Mouse (Mus musculus): ENCODE results near the gene Serpinb5.
"Not testable (repeated sequence)": the region's sequence is repeated elsewhere in the genome, so short reads cannot be mapped to it uniquely, and the experiment has no call there.

Serpinb5 gene

DNA sequence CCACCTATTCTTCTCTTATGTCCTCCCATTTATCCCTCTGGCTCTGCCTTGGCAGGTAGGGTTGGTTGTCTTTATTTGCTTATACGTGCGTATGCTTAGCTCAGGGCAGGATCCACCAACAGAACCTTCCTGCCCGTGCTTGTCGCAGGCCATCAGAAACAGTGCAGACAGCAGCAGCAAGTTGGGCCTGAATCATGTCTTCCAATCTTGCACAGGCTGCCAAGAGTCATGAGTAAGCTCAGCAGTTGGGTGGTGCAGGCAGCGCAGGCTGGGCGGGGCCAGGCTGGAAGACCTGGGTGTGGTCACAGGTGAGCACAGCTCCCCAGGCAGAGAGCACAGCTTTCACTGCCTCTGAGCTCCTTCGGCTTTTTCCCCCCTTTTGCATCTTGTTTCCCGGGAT lies at the start of gene Serpinb5:
Gene Serpinb5 (plus strand): TSS at position 327 of the 400 bp plus-strand sequence.
- DNase-seq (ENCODE audit: low read depth, low spot score) = peak; percentile 34

DNA sequence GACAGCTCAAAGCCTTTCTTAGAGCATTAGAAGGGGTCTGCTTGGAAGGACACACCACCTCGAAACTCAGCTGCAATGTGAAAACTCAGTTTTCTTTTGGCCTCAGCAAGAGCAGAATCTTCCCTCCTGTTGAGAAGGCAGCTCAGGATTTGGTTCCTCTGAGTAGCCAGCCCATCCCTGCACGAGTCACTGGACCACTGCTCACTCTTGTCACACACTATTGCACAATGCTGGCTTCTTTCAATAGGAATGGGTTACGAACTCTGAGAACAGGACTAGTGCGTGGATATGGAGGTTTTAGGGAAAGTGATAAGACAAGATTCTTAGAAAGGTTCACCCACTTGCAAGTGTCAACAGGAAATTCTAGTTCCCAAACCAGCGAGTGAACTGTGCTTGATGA lies 46.1 kb upstream of the Serpinb5 start:
- peak; percentile 42 for DNase-seq (ENCODE audit: low read depth, low spot score)

DNA sequence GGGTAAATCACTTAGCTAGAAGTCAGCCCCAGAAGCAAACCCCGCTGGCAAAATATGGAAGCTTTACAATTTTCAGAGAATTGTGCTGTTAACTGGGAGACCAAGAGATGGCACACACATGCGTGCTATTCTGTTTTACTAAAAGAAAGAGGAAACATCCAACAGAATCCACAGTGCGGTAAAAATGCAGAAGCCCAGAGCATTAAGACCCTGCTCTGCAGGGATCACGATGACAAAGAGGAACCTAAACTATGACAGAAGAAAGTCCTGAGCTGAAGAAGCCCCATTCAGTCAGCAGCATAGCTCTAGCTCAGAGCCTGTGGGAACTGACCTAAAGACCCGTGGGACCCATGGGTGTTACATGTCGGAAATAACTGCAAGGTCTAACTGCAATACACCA lies 45.7 kb upstream of the Serpinb5 start:
- DNase-seq (ENCODE audit: low read depth, low spot score) = no peak

DNA sequence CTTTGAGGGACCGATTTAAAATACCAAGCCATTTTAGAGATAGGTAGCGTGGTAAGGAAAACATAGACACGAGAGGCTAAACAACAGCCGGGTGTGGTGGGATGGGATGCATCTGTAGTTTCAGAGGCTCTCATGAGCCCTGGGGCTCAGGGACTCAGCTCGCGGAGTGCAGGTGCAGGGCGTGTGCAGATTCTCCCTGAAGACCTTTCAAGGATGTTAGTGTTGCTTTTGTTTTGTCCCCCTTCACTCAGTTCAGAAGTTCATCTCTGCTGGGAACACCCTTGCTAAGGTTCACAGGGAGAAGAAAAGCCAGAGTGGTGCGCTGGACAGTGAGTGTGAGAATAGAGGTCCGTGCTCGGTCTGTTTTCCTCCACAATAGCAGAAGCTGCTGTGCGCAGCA lies 44.2 kb upstream of the Serpinb5 start:
- DNase-seq (ENCODE audit: low read depth, low spot score) = no peak

DNA sequence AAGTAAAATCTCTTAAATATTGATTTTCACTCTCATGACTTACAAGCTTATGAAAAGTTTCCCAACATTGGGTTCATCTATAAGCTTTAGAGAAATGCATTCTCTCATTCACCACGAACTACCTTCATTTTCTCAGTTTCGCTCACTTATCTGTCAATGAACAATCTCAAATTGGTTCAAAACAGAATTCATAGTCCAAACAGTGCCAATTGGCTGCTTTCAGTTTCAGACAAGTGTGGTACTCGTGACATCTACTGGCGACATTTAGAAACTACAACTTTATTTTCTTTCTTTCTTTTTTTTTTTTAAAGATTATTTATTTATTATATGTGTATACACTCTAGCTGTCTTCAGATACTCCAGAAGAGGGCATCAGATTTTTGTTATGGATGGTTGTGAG lies 42.6 kb upstream of the Serpinb5 start:
- DNase-seq (ENCODE audit: low read depth, low spot score) = peak; percentile 76

DNA sequence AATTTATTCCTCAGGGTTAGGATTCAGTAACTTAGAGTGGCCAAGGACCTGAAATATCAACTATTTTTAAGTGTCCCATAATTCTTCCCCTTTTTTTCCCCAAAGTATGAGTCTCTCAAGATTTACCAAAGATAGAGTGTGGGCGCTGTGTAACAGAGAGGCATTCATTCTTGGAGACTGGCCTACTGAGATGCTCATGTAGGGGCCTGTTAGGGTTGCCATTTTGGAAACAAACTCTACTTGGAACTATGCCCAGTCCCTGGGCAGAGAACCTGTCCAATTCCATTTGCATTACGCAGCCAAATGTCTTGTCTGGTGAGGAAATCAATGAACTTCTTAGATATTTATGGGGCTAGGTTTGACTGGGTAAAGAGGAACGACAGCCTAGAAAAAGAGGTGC lies 38.7 kb upstream of the Serpinb5 start:
- DNase-seq (ENCODE audit: low read depth, low spot score) = peak; percentile 53

DNA sequence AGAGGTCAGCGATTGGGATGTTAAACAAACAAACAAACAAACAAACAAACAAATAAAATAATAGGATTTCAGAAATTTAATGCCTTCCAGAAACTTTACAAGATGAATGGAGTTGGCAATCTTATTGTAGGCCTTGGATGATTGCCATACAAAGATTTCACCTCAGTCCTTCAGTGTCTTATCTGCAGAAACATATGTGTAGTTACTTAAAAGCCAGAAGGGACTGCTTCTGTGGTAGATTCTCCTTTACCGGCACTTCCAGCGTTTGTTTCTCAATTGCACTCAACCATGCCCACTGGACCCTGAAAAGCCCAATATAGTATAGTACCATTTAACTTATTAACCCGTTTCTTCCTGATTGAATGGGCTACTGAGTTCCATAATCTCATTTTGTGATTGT lies 32.2 kb upstream of the Serpinb5 start:
- no peak for DNase-seq (ENCODE audit: low read depth, low spot score)

DNA sequence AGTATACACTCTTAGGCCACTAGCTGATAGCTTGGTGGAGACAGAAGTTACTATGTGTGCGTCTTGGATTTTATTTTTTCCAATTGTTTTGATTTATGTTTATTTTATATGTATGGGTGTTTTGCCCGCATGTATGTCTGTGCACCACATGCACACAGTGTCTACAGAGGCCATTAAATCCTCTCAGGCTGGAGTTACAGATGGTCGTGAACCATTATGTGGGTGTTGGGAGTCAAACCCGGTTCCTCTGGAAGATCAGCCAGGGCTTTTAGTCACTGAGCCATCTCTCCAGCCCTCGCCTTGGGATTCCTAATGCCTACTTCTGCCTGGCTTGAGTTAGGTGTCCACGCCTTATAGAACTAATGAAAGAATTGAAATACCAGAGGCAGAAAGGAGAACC lies 4.6 kb downstream of the Serpinb5 start:
- no peak for DNase-seq (ENCODE audit: low read depth, low spot score)

DNA sequence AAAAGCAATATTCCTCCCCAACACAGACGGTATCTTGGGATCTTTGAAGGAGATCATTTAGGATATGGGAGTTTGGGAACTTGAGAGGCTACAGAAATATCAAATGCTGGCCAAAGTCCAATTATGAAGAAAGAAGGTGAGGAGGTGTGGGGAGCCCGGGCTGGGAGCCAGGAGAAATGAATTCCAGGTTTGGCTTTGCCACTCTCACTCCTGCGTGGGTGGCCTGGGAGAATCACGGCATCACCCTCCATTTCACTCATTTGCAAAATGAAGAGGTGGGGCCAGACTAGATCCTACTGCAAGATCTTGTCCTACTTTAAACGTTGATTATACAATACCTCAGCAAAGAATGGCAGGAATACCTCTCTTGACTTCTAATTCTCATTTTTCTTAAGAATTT lies 5.1 kb downstream of the Serpinb5 start:
- no peak for DNase-seq (ENCODE audit: low read depth, low spot score)

DNA sequence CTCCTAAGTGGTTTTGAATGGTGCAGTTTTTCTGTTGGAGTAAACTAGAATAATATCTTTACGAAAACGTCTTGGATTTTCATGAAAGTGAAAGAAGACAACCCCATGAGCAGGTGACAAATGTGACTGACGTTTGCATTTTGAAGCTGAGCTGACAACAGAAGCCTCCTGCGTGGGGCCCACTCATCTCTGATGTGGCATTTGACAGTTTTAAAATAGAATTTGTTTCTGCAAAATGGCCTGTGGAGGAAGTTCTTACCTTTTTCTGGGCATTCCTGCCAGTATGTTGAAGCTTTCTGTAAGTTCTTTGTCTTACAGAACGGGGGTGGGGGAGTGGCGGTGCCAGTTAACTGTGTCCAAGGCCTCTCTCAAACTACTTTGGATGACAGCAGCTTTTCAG lies 5.8 kb downstream of the Serpinb5 start:
- DNase-seq (ENCODE audit: low read depth, low spot score) = no peak

DNA sequence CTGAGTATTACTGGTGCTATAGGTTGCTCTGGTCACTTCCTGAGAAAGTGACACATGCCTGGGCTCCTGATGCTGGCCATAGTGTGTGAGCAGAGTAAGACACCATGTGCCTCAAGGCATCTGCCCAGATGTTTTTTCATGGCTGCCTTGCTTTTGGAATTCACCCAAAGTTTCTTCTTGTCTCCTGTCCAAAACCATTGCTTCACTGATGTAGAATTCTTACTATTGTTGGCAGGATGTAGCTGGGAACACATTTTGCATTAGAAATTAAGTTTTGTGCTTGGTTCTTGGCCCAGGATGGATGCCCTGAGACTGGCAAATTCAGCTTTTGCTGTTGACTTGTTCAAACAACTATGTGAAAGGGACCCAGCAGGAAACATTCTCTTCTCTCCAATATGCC lies 9.0 kb downstream of the Serpinb5 start:
- DNase-seq (ENCODE audit: low read depth, low spot score) = peak; percentile 78

DNA sequence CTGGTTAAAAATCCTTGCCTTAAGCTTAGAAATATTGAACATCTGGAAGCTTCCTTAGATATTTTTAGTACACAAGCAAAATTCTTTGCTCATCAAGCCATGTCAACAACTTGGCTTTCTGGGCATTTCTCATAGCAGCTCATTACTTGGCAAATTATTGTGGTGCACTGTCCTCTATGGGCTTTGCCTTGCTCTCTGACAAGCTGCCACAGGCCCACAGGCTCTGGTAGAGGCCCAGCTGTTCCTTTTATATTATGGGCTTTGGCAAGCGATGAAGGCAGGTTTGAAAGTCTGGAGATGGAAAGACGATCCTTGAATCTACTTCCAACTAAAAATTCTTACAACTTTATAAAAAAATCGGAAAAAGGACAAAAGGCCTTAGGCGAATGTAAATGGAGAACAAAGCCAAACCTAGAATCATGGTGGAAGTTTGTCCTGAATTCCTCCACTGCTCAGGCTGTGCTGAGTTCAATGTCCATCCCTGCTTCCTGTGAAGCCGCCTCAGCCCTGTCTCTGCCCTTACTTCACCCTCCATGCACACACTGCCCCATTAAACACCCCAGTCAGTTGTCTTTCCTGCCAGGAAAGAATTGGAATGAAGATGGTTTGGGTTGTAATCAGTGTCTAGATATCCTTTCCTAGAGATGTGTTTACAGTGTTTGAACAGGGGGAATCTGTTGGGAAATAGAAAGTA lies 14.4 kb downstream of the Serpinb5 start:
- peak; percentile 32 for DNase-seq (ENCODE audit: low read depth, low spot score)

DNA sequence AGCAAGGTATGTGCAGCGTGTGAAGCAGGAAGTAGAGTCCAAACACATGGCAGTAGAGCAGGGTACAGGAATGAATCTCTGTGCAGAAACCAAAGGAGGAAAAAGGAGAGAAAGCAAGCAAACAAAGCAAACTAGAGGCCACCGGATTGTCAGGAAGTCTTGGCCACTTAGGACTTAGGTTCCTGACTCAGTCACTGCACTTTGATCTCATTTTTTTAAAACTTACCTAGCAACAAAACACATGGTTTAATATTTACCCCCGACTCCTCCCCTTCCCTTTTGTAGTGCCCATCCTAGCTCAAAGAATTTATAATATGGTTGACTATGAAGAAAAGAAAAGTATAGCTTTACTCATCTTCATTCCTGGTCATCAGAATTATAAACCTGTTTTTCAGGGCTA lies 15.2 kb downstream of the Serpinb5 start:
- DNase-seq (ENCODE audit: low read depth, low spot score) = no peak

DNA sequence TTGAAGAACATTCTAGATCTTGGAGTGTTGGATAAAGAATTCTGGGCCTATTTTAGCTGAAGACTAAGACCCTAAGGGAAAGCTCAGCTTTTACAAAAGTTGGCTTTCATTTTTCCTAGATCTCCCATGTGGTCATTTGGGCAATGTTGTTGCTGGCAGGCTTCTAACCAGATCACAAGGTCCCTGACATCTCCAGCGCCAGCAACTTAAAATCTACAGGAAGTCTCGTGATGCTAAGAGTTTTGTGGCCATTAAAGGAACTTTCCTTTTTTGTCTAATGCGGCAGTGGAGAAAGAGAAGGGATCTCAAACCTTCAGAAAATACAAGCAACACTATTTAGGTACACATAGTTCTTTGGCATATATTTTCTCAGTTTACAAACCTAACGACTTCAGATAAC lies 21.8 kb downstream of the Serpinb5 start:
- peak; percentile 16 for DNase-seq (ENCODE audit: low read depth, low spot score)

DNA sequence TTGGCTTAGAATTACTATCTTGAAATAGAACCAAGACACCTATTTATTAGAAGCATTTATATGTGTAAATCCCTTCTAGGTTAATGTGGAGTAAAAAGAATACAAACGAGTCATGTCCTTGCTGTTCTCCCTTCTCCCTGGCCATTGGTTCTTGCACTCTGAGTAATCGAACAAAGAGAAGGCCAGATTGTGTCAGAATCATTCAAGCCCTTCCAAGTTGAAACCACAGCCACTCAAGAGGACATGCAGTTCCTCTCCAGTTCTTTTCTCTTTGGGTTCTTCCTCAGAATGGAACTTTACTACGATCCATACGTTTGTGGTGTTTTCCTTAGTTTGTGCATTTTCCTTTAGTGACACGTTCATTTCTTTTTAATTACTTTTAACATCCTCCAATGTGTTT lies 22.4 kb downstream of the Serpinb5 start:
- peak; percentile 29 for DNase-seq (ENCODE audit: low read depth, low spot score)

DNA sequence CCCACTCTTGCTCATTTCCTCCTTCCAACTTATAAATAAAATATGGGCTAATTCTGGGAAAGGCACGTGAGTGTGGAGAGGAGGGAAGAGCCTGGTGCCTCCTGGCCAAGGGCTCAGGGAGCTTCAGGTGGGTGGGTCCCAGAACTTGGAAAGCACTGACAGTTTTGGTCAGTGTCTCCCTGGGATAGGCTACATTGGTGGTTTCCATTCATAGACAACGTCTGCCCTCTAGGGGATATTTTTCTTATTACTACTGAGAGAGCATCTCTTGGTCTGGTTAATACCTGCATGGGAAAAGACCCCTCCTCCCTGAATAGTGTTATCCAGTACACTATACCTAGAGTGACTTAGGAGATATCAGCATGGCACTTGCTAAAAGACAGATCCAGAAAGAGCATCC lies 22.8 kb downstream of the Serpinb5 start:
- DNase-seq (ENCODE audit: low read depth, low spot score) = peak; percentile 75

DNA sequence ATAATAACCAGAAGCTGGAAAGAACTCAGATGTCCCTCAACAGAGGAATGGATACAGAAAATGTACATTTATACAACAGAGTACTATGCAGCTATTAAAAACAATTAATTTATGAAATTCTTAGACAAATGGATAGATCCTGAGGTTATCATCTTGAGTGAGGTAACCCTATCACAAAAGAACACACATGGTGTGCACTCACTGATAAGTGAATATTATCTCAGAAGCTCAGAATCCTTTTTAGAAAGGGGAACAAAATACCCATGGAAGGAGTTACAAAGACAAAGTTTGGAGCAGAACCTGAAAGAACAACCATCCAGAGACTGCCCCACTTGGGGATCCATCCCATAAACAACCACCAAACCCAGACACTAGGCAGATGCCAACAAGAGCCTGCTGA lies 34.2 kb downstream of the Serpinb5 start:
- not testable (repeated sequence) for DNase-seq (ENCODE audit: low read depth, low spot score)

DNA sequence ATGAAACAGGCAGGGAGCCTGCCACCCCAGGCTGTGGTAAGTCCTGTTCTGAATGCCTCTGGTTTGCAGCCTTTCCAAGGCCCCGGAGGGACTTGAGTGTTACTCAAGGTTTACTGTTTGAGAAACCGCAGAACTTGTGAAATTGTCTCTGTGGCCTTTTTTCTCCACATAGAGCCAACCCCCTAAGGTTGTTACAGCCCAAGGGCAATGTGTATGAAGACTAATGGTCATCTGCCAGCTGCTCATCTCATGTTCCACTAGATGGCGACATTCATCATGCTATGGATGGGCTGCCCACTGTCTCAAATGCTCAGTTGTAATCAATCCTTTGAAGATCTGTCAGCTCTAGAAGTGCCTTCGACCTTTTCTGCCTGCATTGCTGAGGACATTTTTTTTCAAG lies 40.4 kb downstream of the Serpinb5 start:
- DNase-seq (ENCODE audit: low read depth, low spot score) = peak; percentile 48

DNA sequence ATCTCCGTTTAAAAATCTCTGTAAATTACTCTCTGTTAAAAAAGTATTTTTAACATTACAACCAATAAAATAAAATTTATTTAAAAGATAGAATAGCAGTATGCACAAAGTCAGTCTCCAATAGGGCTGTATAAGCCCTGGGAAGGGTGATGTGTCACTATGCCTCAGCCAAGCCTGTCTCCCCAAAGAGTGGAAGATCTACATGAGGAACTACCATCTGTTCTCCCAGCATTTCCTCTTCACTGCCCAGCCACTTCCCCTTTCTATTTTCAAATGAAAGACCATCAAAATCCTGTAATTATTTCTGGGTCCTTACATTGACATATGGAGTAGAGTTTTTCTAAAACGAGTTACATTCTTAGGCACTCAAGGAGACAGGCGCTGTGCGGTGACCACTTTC lies 71.0 kb downstream of the Serpinb5 start:
- DNase-seq (ENCODE audit: low read depth, low spot score) = no peak
